Mouse (Mus musculus) embryonic facial prominence, embryonic 10.5 days (tissue): ENCODE results near the gene Mgst3. TPM values are rescaled to one million over a fixed set of nuclear protein-coding genes. Genes with fewer than 3 reads are reported as not detected.

Experiments used
- DNase-seq: peaks from one replicate; pipeline ENCODE4 v3.0.0-alpha.2; 2017; ENCODE audit warnings: low spot score
- H3K27ac ChIP-seq: fragments of 300-500 bp; sonication (generic); replicated peaks from 2 replicates; pipeline ENCODE4 v1.5.1; 2016; ENCODE audit warnings: mild to moderate bottlenecking
- H3K27me3 ChIP-seq: fragments of 300-500 bp; sonication (generic); replicated peaks from 2 replicates; pipeline ENCODE4 v1.6.1; 2016; ENCODE audit warnings: low read depth, mild to moderate bottlenecking; ENCODE audit not compliant: poor library complexity, severe bottlenecking
- H3K36me3 ChIP-seq: fragments of 300-500 bp; sonication (generic); replicated peaks from 2 replicates; pipeline ENCODE4 v1.6.1; 2016; ENCODE audit warnings: mild to moderate bottlenecking, moderate library complexity
- H3K4me1 ChIP-seq: fragments of 300-500 bp; sonication (generic); 2 replicates; pipeline ENCODE4 v1.6.1; 2016
- H3K4me3 ChIP-seq: fragments of 300-500 bp; sonication (generic); 2 replicates; pipeline ENCODE4 v1.5.1; 2016; ENCODE audit warnings: mild to moderate bottlenecking, moderate library complexity
- H3K9me3 ChIP-seq: fragments of 300-500 bp; sonication (generic); 2 replicates; pipeline ENCODE4 v1.6.1; 2016; ENCODE audit warnings: mild to moderate bottlenecking
- WGBS: fragments of 180-500 bp; shearing (Covaris S2); methylation state at CpG from one replicate; pipeline ENCODE4 v1.1.7; 2016; 5-methylcytosine and 5-hydroxymethylcytosine counted together
- polyA plus RNA-seq: library from polyadenylated mRNA; unstranded; fragments of >200 nt; fragmentation: Nextera tagmentation; extraction: Ambion mirVana; gene quantifications from 2 replicates; pipeline ENCODE4 v1.2.1, GENCODE M21; 2016

Gene Mgst3
- polyA plus RNA-seq, 1 experiment from 2014 or later: 53.1 TPM

DNA sequence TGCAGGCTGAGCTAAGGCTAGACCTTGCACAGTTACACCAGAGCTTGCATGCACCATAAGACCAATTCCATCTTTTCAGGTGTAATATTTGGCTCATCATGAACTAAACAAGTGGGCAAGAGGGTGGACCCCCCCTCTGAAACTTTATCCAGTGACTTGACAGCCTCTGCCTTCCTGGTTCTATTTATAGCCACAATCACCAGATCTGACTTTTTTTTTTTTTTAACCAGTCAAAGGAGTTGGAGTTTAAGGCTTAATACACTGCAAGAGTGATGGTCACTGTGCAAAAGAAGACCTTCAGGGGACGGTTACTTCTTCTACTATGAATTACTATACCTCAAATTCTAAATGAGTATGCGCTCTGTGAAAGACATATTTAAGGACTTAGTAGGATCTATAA is 8.4 kb downstream of the Mgst3 start:
- 91% methylated on average over 2 of the region's 2 CpGs for WGBS

DNA sequence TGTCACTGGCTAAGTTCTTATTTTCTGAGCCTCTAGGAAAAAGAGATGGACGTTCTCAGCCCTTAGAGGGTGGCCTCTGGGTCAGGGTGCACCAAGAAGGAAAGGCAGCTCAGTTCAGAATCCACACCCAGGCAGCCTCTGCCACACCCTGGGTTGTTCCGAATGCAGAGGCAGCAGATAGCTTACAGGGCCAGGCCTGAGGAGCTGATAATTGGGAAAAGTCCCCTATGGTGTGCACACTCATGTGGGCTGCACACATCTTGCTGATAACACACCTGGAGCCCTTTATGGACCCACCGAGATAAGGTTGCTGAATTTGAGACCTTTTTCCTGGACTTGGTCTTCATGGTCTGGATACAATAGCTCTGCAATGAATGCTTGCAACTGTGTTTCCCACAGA is 9.5 kb downstream of the Mgst3 start:
- H3K4me1 ChIP-seq: peaks cover 10% of the 10 kb centered on the region
- no peaks in the 10 kb centered on the region for H3K36me3 ChIP-seq
- no peak for DNase-seq
- WGBS: 76% methylated on average over 3 of the region's 3 CpGs
- no peak overlapping the region for H3K27ac ChIP-seq
- no peak overlapping the region for H3K4me3 ChIP-seq
- peaks cover 51% of the 10 kb centered on the region for H3K27me3 ChIP-seq
- no peaks in the 10 kb centered on the region for H3K9me3 ChIP-seq

More for the DNA sequence above, 8.4 kb downstream of the Mgst3 start:
- Histone ChIP-seq H3K27ac (no peak overlapping the region), H3K27me3 (peaks cover 48% of the 10 kb centered on the region), H3K4me1 (peaks cover 10% of the 10 kb centered on the region), H3K36me3 (no peaks in the 10 kb centered on the region), H3K9me3 (no peaks in the 10 kb centered on the region), H3K4me3 (no peak overlapping the region)
- DNase-seq: no peak

DNA sequence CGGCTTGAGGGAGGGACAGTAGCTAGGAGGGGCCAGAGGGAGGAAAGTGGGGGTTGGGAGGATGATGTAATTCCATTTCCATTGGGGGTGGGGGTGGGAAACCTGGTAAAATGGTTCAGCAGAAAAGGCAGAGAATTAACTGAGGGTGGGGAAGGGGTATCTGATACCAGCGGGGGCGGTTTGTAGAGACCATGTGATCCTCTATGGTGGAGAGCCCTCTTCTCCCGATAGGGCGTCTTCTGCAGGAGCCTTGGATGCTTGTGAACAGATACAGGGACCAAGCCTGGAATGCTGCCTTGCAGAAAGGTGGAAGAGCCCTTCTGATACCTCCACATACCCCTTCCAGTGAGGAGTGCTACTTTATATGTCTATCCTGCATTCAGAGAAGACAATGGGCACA is 10.5 kb downstream of the Mgst3 start:
- 86% methylated on average over 5 of the region's 5 CpGs for WGBS
- H3K4me1 ChIP-seq: peaks cover 14% of the 10 kb centered on the region
- no peak overlapping the region for H3K4me3 ChIP-seq
- no peaks in the 10 kb centered on the region for H3K9me3 ChIP-seq
- DNase-seq: no peak
- H3K27me3 ChIP-seq: peaks cover 54% of the 10 kb centered on the region
- no peaks in the 10 kb centered on the region for H3K36me3 ChIP-seq
- no peak overlapping the region for H3K27ac ChIP-seq

GRCm38 (mm10) chr1:167382763-167383162 is 10.9 kb downstream of the Mgst3 start:
- H3K4me3 ChIP-seq: no peak overlapping the region
- peaks cover 18% of the 10 kb centered on the region for H3K4me1 ChIP-seq
- no peaks in the 10 kb centered on the region for H3K36me3 ChIP-seq
- DNase-seq: no peak
- H3K9me3 ChIP-seq: no peaks in the 10 kb centered on the region
- H3K27ac ChIP-seq: no peak overlapping the region
- peaks cover 51% of the 10 kb centered on the region for H3K27me3 ChIP-seq
- WGBS: 84% methylated on average over 5 of the region's 5 CpGs

DNA sequence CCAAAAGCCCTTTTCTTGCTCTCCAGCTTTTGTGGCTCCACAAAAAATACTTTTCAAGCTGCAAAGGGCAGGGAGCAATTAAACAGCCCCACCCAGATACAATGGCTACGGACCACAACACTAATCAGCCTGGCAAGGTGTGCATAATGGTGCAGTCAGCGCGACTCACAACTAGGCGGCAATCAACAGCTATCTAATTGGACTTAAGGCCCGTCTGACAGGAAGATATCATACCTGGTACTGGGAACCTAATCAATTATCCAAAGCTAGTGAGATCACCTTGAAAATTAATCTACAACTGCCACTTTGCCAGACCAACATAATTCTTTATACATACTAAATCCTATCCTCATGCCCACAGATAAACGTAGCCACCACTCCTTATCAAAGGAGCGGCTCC is 11.3 kb downstream of the Mgst3 start:
- H3K4me3 ChIP-seq: no peak overlapping the region
- H3K27me3 ChIP-seq: peaks cover 49% of the 10 kb centered on the region
- H3K36me3 ChIP-seq: no peaks in the 10 kb centered on the region
- 87% methylated on average over 7 of the region's 7 CpGs for WGBS
- no peak overlapping the region for H3K27ac ChIP-seq
- H3K9me3 ChIP-seq: no peaks in the 10 kb centered on the region
- peaks cover 23% of the 10 kb centered on the region for H3K4me1 ChIP-seq
- DNase-seq: no peak

- WGBS: 84% methylated on average over 8 of the region's 8 CpGs
- no peaks in the 10 kb centered on the region for H3K9me3 ChIP-seq
- H3K27me3 ChIP-seq: peaks cover 49% of the 10 kb centered on the region
- no peak overlapping the region for H3K27ac ChIP-seq
- DNase-seq: no peak
- no peaks in the 10 kb centered on the region for H3K36me3 ChIP-seq
- H3K4me1 ChIP-seq: peaks cover 26% of the 10 kb centered on the region
- H3K4me3 ChIP-seq: no peak overlapping the region
Measured at GRCm38 (mm10) chr1:167381050-167382015, 12.3 kb downstream of the Mgst3 start.

GRCm38 (mm10) chr1:167380223-167380622 is 13.4 kb downstream of the Mgst3 start:
- Histone ChIP-seq H3K4me3 (no peak overlapping the region), H3K9me3 (no peaks in the 10 kb centered on the region), H3K4me1 (peaks cover 20% of the 10 kb centered on the region), H3K36me3 (no peaks in the 10 kb centered on the region), H3K27me3 (peaks cover 59% of the 10 kb centered on the region), H3K27ac (no peak overlapping the region)
- DNase-seq: no peak
- 85% methylated on average over 2 of the region's 2 CpGs for WGBS

DNA sequence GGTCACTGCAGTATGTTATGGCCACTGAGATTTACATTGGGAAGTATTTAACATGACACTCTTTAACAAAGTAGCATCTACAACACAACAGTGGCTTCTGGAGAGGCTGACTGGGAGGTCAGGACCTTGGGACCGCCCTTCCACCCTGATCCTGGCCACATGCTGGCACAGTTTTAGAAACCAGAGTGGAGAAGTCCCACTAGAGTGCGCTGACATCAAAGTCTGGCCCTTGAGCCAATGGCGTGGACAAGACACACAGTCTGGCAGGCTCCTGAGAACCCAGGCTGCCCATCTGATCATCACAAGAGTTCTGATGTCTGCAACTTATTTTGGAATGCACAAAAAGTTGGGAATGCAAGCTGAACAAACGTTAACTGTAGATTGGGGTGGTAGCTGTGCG is 13.9 kb downstream of the Mgst3 start:
- Histone ChIP-seq H3K4me3 (no peak overlapping the region), H3K9me3 (no peaks in the 10 kb centered on the region), H3K36me3 (no peaks in the 10 kb centered on the region), H3K27me3 (peaks cover 64% of the 10 kb centered on the region), H3K4me1 (peaks cover 19% of the 10 kb centered on the region), H3K27ac (no peak overlapping the region)
- 70% methylated on average over 5 of the region's 5 CpGs for WGBS
- no peak for DNase-seq

DNA sequence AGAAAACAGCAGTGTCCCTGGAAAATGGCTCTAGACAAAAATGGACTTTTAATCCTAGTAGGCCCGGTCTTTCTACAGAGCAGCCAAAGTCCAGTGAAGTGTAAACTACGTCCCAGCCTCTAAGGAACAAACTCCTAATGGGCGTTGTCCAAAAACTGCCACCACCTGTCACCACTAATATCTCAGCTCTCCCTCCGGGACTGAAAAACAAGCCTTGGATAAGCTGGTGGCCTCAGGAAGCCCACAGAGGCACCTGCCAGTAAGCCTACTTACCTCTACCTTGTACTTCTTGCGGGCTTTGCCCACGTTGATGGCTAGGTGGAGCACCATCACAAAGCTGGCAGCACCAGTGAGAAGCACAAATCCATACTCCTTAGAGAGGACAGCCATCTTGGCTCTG is 15.6 kb downstream of the Mgst3 start:
- no peaks in the 10 kb centered on the region for H3K9me3 ChIP-seq
- H3K27ac ChIP-seq: no peak overlapping the region
- no peak for DNase-seq
- peaks cover 28% of the 10 kb centered on the region for H3K4me1 ChIP-seq
- H3K4me3 ChIP-seq: no peak overlapping the region
- WGBS: 72% methylated on average over 6 of the region's 6 CpGs
- H3K36me3 ChIP-seq: no peaks in the 10 kb centered on the region
- peaks cover 63% of the 10 kb centered on the region for H3K27me3 ChIP-seq

GRCm38 (mm10) chr1:167374942-167375341 is 18.7 kb downstream of the Mgst3 start:
- 55% methylated on average over 2 of the region's 2 CpGs for WGBS
- DNase-seq: no peak
- Histone ChIP-seq H3K27ac (no peak overlapping the region), H3K9me3 (no peaks in the 10 kb centered on the region), H3K36me3 (no peaks in the 10 kb centered on the region; the same call in 1 of the 2 replicates), H3K4me3 (no peak overlapping the region), H3K27me3 (peaks cover 46% of the 10 kb centered on the region), H3K4me1 (peaks cover 28% of the 10 kb centered on the region)

DNA sequence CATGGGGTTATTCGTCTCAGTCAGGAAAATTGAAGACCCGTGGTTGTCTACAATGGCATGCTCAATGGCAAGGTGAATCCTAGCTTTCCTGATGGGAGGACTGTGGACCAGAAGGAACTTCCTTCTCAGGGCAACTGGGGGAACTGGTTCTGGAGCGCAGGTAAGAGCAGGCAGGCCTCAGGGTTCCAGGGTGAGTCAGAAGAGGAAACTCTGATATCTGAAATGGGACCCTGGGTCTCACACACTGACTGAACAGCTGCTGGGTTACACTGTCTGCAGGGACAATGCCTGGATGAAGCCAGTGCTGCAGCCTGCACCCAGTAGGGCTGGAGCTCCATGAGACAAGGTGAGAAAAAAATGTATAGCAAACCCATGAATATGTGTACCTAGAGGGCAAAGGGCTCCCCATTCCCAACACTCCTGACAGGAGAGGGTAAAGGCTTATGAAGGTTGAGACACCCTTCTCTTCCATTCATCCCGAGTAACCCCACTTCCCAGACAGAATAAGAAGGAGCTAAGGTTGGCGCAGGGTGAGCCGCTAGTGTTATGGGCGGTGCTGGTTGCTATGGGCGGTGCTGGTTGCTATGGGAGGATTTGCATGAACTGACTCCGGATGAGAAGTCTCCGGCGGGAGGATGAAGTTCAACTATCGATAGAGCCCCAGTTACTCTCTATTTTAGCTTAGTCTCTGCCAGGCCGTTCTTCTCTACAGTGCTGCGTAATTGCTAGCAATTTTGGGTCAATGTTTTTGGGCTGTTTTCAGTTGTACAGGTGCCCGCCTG is 19.4 kb downstream of the Mgst3 start:
- peak overlapping the region; percentile 29 for H3K4me3 ChIP-seq
- peak; percentile 80 for DNase-seq
- H3K36me3 ChIP-seq: no peaks in the 10 kb centered on the region; the same call in 1 of the 2 replicates
- H3K4me1 ChIP-seq: peaks cover 28% of the 10 kb centered on the region
- 20% methylated on average over 15 of the region's 15 CpGs for WGBS
- H3K9me3 ChIP-seq: no peaks in the 10 kb centered on the region
- H3K27me3 ChIP-seq: peaks cover 38% of the 10 kb centered on the region
- no peak overlapping the region for H3K27ac ChIP-seq

DNA sequence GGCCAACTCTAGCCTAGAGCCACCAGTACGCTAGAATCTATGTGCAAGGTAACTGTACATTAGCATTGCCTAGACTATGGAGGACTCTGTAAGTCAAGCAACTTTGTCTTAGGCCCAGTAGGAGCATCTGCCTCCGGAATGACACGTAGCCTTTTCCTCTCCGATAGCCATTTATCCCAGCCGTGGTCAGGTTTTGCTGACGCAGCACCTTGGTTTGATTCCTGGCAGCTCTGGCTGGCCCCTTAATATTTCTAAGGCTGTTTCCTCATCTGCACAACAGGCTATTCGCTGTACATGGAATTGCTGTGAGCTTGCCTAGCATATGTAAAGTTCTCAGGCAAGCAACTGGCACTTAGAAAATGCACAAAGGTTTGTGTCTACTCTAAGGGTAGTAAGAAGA is 20.9 kb downstream of the Mgst3 start:
- H3K36me3 ChIP-seq: peaks cover under 1% of the 10 kb centered on the region; the same call in 1 of the 2 replicates
- H3K27ac ChIP-seq: no peak overlapping the region
- no peak for DNase-seq
- H3K27me3 ChIP-seq: peaks cover 26% of the 10 kb centered on the region
- no peak overlapping the region for H3K4me3 ChIP-seq
- WGBS: 94% methylated on average over 7 of the region's 7 CpGs
- peaks cover 19% of the 10 kb centered on the region for H3K4me1 ChIP-seq
- H3K9me3 ChIP-seq: no peaks in the 10 kb centered on the region
